Mouse (Mus musculus): ENCODE data around the gene Gm20388.

GRCm38 (mm10) chr8:122050620-122051019 lies 2140.0 kb downstream of the Gm20388 start:
- no peak for TF ChIP-seq POLR2A (IDR thresholded peaks at IDR 0.05; ENCODE audit: insufficient read depth, low read length)
- no peak for TF ChIP-seq CTCF (IDR thresholded peaks at IDR 0.05; ENCODE audit: low read depth, low read length)

Data from ES-Bruce4 (cell line).